Mouse (Mus musculus): ENCODE data around the gene Slc36a4. TPM values are rescaled to one million over a fixed set of nuclear protein-coding genes. Genes with fewer than 3 reads are reported as not detected.

Slc36a4 gene
- 2.3 and 2.7 TPM in 2 replicates for polyA plus RNA-seq (2012; rRNA removed)

- peak within 1 kb of the TSS; percentile 47 for H3K27ac ChIP-seq (ENCODE audit: insufficient read depth, low read length)
- H3K4me1 ChIP-seq (ENCODE audit: control insufficient read depth, insufficient read depth, insufficient read length) = no peaks in the 10 kb centered on the region
- no peaks in the 10 kb centered on the region for H3K36me3 ChIP-seq (ENCODE audit: control insufficient read depth, insufficient read depth, low read length)
- DNase-seq (ENCODE audit: low read depth in 1 of 2, low spot score in 2 of 2) = peak in 1 of 2 experiments; percentile 57
- peak within 1 kb of the TSS; percentile 73 for H3K4me3 ChIP-seq (ENCODE audit: extremely low read depth, insufficient read depth, insufficient read length)
- WGBS = 1% methylated on average over 75 of the region's 75 CpGs
- TF ChIP-seq POLR2A (IDR thresholded peaks at IDR 0.05; ENCODE audit: low read depth, low read length) (no peak), CTCF (IDR thresholded peaks at IDR 0.05; ENCODE audit: extremely low read depth, insufficient read depth, insufficient read length, insufficient replicate concordance) (no peak)
- H3K27me3 ChIP-seq (ENCODE audit: control insufficient read depth, insufficient read depth, low read length) = no peaks in the 10 kb centered on the region
Measured at GRCm38 (mm10) chr9:15709599-15710381, at the start of gene Slc36a4. TSS of gene Slc36a4 (plus strand) at chr9:15709738.

GRCm38 (mm10) chr9:15664606-15665005, 44.9 kb upstream of the Slc36a4 start:
- no peak for DNase-seq (ENCODE audit: low read depth in 1 of 2, low spot score in 2 of 2)
- 79% methylated on average over 7 of the region's 7 CpGs for WGBS
- no peak for TF ChIP-seq POLR2A (IDR thresholded peaks at IDR 0.05; ENCODE audit: low read depth, low read length)
- TF ChIP-seq CTCF (IDR thresholded peaks at IDR 0.05; ENCODE audit: extremely low read depth, insufficient read depth, insufficient read length, insufficient replicate concordance) = no peak

GRCm38 (mm10) chr9:15669452-15669851, 40.1 kb upstream of the Slc36a4 start:
- 60% methylated on average over 3 of the region's 3 CpGs for WGBS
- Histone ChIP-seq H3K27ac (ENCODE audit: insufficient read depth, low read length) (no peak overlapping the region), H3K27me3 (ENCODE audit: control insufficient read depth, insufficient read depth, low read length) (no peaks in the 10 kb centered on the region), H3K4me3 (ENCODE audit: extremely low read depth, insufficient read depth, insufficient read length) (no peak overlapping the region), H3K36me3 (ENCODE audit: control insufficient read depth, insufficient read depth, low read length) (no peaks in the 10 kb centered on the region), H3K4me1 (ENCODE audit: control insufficient read depth, insufficient read depth, insufficient read length) (no peaks in the 10 kb centered on the region)
- DNase-seq (ENCODE audit: low read depth in 1 of 2, low spot score in 2 of 2) = no peak
- no peak for TF ChIP-seq POLR2A (IDR thresholded peaks at IDR 0.05; ENCODE audit: low read depth, low read length)
- no peak for TF ChIP-seq CTCF (IDR thresholded peaks at IDR 0.05; ENCODE audit: extremely low read depth, insufficient read depth, insufficient read length, insufficient replicate concordance)

More at GRCm38 (mm10) chr9:15664606-15665005, 44.9 kb upstream of the Slc36a4 start:
- Histone ChIP-seq H3K4me1 (ENCODE audit: control insufficient read depth, insufficient read depth, insufficient read length) (no peaks in the 10 kb centered on the region), H3K27me3 (ENCODE audit: control insufficient read depth, insufficient read depth, low read length) (no peaks in the 10 kb centered on the region), H3K27ac (ENCODE audit: insufficient read depth, low read length) (no peak overlapping the region), H3K4me3 (ENCODE audit: extremely low read depth, insufficient read depth, insufficient read length) (no peak overlapping the region), H3K36me3 (ENCODE audit: control insufficient read depth, insufficient read depth, low read length) (no peaks in the 10 kb centered on the region)

- Histone ChIP-seq H3K27me3 (ENCODE audit: control insufficient read depth, insufficient read depth, low read length) (no peaks in the 10 kb centered on the region), H3K4me3 (ENCODE audit: extremely low read depth, insufficient read depth, insufficient read length) (no peak overlapping the region), H3K36me3 (ENCODE audit: control insufficient read depth, insufficient read depth, low read length) (no peaks in the 10 kb centered on the region), H3K27ac (ENCODE audit: insufficient read depth, low read length) (no peak overlapping the region), H3K4me1 (ENCODE audit: control insufficient read depth, insufficient read depth, insufficient read length) (no peaks in the 10 kb centered on the region)
- TF ChIP-seq POLR2A (IDR thresholded peaks at IDR 0.05; ENCODE audit: low read depth, low read length) (no peak), CTCF (IDR thresholded peaks at IDR 0.05; ENCODE audit: extremely low read depth, insufficient read depth, insufficient read length, insufficient replicate concordance) (no peak)
- 44% methylated on average over 5 of the region's 5 CpGs for WGBS
- no peak for DNase-seq (ENCODE audit: low read depth in 1 of 2, low spot score in 2 of 2)
Measured at GRCm38 (mm10) chr9:15670002-15670527, 39.5 kb upstream of the Slc36a4 start.

GRCm38 (mm10) chr9:15672251-15672650, 37.3 kb upstream of the Slc36a4 start:
- H3K4me3 ChIP-seq (ENCODE audit: extremely low read depth, insufficient read depth, insufficient read length) = no peak overlapping the region
- H3K27me3 ChIP-seq (ENCODE audit: control insufficient read depth, insufficient read depth, low read length) = no peaks in the 10 kb centered on the region

GRCm38 (mm10) chr9:15681855-15682466, 27.6 kb upstream of the Slc36a4 start:
- Histone ChIP-seq H3K27me3 (ENCODE audit: control insufficient read depth, insufficient read depth, low read length) (no peaks in the 10 kb centered on the region), H3K4me1 (ENCODE audit: control insufficient read depth, insufficient read depth, insufficient read length) (no peaks in the 10 kb centered on the region), H3K27ac (ENCODE audit: insufficient read depth, low read length) (no peak overlapping the region), H3K4me3 (ENCODE audit: extremely low read depth, insufficient read depth, insufficient read length) (no peak overlapping the region), H3K36me3 (ENCODE audit: control insufficient read depth, insufficient read depth, low read length) (no peaks in the 10 kb centered on the region)
- 62% methylated on average over 2 of the region's 2 CpGs for WGBS
- TF ChIP-seq CTCF (IDR thresholded peaks at IDR 0.05; ENCODE audit: extremely low read depth, insufficient read depth, insufficient read length, insufficient replicate concordance) = peak; percentile 37; the same call in 1 of the 2 replicates
- no peak for TF ChIP-seq POLR2A (IDR thresholded peaks at IDR 0.05; ENCODE audit: low read depth, low read length)
- DNase-seq (ENCODE audit: low read depth in 1 of 2, low spot score in 2 of 2) = peak in 1 of 2 experiments; percentile 33

More at GRCm38 (mm10) chr9:15672251-15672650, 37.3 kb upstream of the Slc36a4 start:
- TF ChIP-seq POLR2A (IDR thresholded peaks at IDR 0.05; ENCODE audit: low read depth, low read length) (no peak), CTCF (IDR thresholded peaks at IDR 0.05; ENCODE audit: extremely low read depth, insufficient read depth, insufficient read length, insufficient replicate concordance) (no peak)
- DNase-seq (ENCODE audit: low read depth in 1 of 2, low spot score in 2 of 2) = no peak
- Histone ChIP-seq H3K4me1 (ENCODE audit: control insufficient read depth, insufficient read depth, insufficient read length) (no peaks in the 10 kb centered on the region), H3K27ac (ENCODE audit: insufficient read depth, low read length) (no peak overlapping the region), H3K36me3 (ENCODE audit: control insufficient read depth, insufficient read depth, low read length) (no peaks in the 10 kb centered on the region)
- 6% methylated on average over 1 of the region's 1 CpGs for WGBS
